Mouse (Mus musculus) bone marrow macrophage, adult 2 months (primary cell): ENCODE results near the gene Phf5a. TPM values are rescaled to one million over a fixed set of nuclear protein-coding genes. Genes with fewer than 3 reads are reported as not detected.

Experiments used
- H3K27ac ChIP-seq: 2 replicates; pipeline ENCODE4 v1.5.1; 2012; ENCODE audit warnings: low read depth, low read length; ENCODE audit not compliant: insufficient read depth
- H3K4me1 ChIP-seq: 2 replicates; pipeline ENCODE4 v1.6.1; 2012; ENCODE audit warnings: low read length; ENCODE audit not compliant: control insufficient read depth, insufficient read depth
- H3K4me3 ChIP-seq: 2 replicates; pipeline ENCODE4 v1.5.1; 2012; ENCODE audit warnings: mild to moderate bottlenecking, low read length, moderate library complexity; ENCODE audit not compliant: insufficient read depth
- CTCF ChIP-seq: IDR thresholded peaks from 2 replicates; pipeline ENCODE4 v1.5.1; 2012; ENCODE audit warnings: low read depth, mild to moderate bottlenecking, low read length, moderate library complexity
- POLR2A ChIP-seq: IDR thresholded peaks from 2 replicates; pipeline ENCODE4 v1.6.1; 2012; ENCODE audit warnings: mild to moderate bottlenecking, low read depth, low read length, borderline replicate concordance
- polyA plus RNA-seq: library from polyadenylated mRNA; stranded (reverse); fragments of >200 nt; gene quantifications from 2 replicates; pipeline ENCODE4 v1.2.4, GENCODE M21; 2012; ENCODE audit not compliant: missing spikeins, insufficient read depth, insufficient read length

Phf5a gene
- polyA plus RNA-seq, 1 experiment, result 45.5 TPM

DNA sequence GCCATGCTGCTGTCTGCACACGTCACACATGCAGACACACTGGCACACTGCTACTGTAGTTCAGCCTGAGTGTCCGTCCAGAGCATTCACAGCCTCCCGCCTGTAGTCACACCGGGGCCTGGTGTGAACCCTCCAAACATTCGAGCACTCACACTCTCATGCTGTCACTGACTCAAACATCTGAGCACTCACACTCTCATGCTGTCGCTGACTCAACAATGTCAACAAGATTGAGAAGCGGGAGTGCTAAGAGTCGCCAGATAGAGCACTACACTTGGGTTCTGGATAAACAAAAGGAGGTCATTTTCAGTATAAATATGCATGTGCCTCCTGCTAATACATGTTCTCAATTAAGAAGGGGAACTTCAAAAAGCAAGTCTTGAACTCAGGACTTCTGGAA lies 36.2 kb upstream of the Phf5a start:
- TF ChIP-seq POLR2A (no peak), CTCF (no peak)
- no peak overlapping the region for H3K27ac ChIP-seq

GRCm38 (mm10) chr15:81904939-81905338 lies 33.2 kb upstream of the Phf5a start:
- Histone ChIP-seq H3K4me3 (no peak overlapping the region), H3K27ac (no peak overlapping the region), H3K4me1 (no peaks in the 10 kb centered on the region)
- peak; percentile 61; the same call in 1 of the 2 replicates for TF ChIP-seq CTCF
- TF ChIP-seq POLR2A, result no peak

More for the DNA sequence above, 36.2 kb upstream of the Phf5a start:
- Histone ChIP-seq H3K4me1 (no peaks in the 10 kb centered on the region), H3K4me3 (no peak overlapping the region)

- Histone ChIP-seq H3K4me3 (no peak overlapping the region), H3K27ac (no peak overlapping the region), H3K4me1 (peaks cover 7% of the 10 kb centered on the region)
- TF ChIP-seq POLR2A (no peak), CTCF (no peak)
Measured at GRCm38 (mm10) chr15:81898751-81899150, 27.0 kb upstream of the Phf5a start.

GRCm38 (mm10) chr15:81897607-81898285 lies 26.0 kb upstream of the Phf5a start:
- H3K4me1 ChIP-seq, result peaks cover 16% of the 10 kb centered on the region
- no peak overlapping the region for H3K4me3 ChIP-seq
- TF ChIP-seq POLR2A (no peak), CTCF (no peak)
- H3K27ac ChIP-seq, result no peak overlapping the region

GRCm38 (mm10) chr15:81896407-81896806 lies 24.7 kb upstream of the Phf5a start:
- Histone ChIP-seq H3K4me1 (peaks cover 27% of the 10 kb centered on the region), H3K27ac (no peak overlapping the region), H3K4me3 (no peak overlapping the region)
- TF ChIP-seq POLR2A, result no peak
- TF ChIP-seq CTCF, result no peak

GRCm38 (mm10) chr15:81894002-81894401 lies 22.3 kb upstream of the Phf5a start:
- Histone ChIP-seq H3K4me1 (peaks cover 29% of the 10 kb centered on the region), H3K27ac (peak overlapping the region; percentile 13; the same call in 1 of the 2 replicates)
- no peak for TF ChIP-seq CTCF
- TF ChIP-seq POLR2A, result no peak

GRCm38 (mm10) chr15:81891822-81892580 lies 20.3 kb upstream of the Phf5a start:
- Histone ChIP-seq H3K4me1 (peaks cover 29% of the 10 kb centered on the region), H3K27ac (no peak overlapping the region), H3K4me3 (no peak overlapping the region)
- TF ChIP-seq CTCF (no peak), POLR2A (no peak)

More at GRCm38 (mm10) chr15:81894002-81894401, 22.3 kb upstream of the Phf5a start:
- no peak overlapping the region for H3K4me3 ChIP-seq

GRCm38 (mm10) chr15:81891140-81891802 lies 19.6 kb upstream of the Phf5a start:
- Histone ChIP-seq H3K27ac (no peak overlapping the region), H3K4me1 (peaks cover 35% of the 10 kb centered on the region), H3K4me3 (no peak overlapping the region)
- TF ChIP-seq CTCF (no peak), POLR2A (no peak)

GRCm38 (mm10) chr15:81889175-81889574 lies 17.5 kb upstream of the Phf5a start:
- Histone ChIP-seq H3K27ac (no peak overlapping the region), H3K4me1 (peaks cover 41% of the 10 kb centered on the region), H3K4me3 (no peak overlapping the region)
- no peak for TF ChIP-seq CTCF
- TF ChIP-seq POLR2A, result no peak
